Mouse (Mus musculus): ENCODE data around the gene Vmn1r118. TPM values are rescaled to one million over a fixed set of nuclear protein-coding genes. Genes with fewer than 3 reads are reported as not detected.
"Not testable (repeated sequence)": the region's sequence is repeated elsewhere in the genome, so short reads cannot be mapped to it uniquely, and the experiment has no call there.

Gene Vmn1r118
- polyA plus RNA-seq (2012; rRNA removed): not detected in 2 replicates
- polyA plus RNA-seq (2014; fragmentation: Nextera tagmentation; extraction: Ambion mirVana): not detected in 2 replicates

DNA sequence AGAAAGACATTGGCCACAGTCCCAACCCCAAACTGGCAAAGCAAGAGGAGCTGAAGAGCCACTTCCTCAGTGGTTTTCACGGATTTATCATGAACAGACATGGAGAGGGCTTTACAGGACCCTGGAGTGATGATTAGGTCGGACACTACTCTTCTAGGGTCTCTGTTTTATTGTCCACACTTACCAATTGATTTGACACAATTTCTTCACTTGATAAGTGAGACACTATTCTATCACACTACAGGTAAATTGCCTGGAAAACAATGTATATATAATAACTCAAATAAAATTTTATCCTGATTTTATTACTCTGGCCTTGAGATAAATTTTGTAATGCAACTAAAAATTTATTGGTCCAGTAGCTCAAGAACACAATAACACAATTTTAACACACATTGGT, at the start of gene Vmn1r118:
Gene Vmn1r118 (minus strand): TSS at position 101 of the 400 bp plus-strand sequence.
- not testable (repeated sequence) for H3K4me1 ChIP-seq (ENCODE audit: control insufficient read depth, insufficient read depth, low read length); H3K27ac ChIP-seq (replicated peaks; ENCODE audit: low read depth, low read length); ATAC-seq (ENCODE audit: low FRiP score, low read depth); H3K27me3 ChIP-seq (ENCODE audit: control insufficient read depth, insufficient read depth, low read length); H3K36me3 ChIP-seq (ENCODE audit: control insufficient read depth, insufficient read depth, low read length); H3K9ac ChIP-seq (ENCODE audit: low read depth, low read length, severe bottlenecking); DNase-seq (ENCODE audit: low spot score); H3K4me3 ChIP-seq (replicated peaks; ENCODE audit: low read length); H3K4me2 ChIP-seq (replicated peaks; ENCODE audit: low read depth, low read length, severe bottlenecking); H3K9me3 ChIP-seq (ENCODE audit: control insufficient read depth, low read length)
- WGBS: no CpG with 5 or more reads among the region's 2 CpGs

DNA sequence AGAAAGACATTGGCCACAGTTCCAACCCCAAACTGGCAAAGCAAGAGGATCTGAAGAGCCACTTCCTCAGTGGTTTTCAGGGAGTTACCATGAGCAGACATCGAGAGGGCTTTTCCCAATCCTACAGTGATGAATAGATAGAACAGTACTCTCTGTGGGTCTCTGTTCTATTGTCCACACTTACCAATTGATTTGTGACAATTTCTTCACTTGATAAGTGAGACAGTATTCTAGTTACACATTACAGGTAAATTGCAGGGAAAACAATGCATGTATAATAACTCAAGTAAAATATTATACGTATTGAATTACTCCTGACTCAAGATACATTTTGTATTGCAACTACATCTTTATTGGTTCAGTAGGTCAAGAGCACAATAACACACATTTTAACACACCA, 28.1 kb downstream of the Vmn1r118 start, which contains the start of gene Vmn1r117:
Gene Vmn1r117 (minus strand): TSS at position 101 of the 400 bp plus-strand sequence.
- not testable (repeated sequence) for H3K9me3 ChIP-seq (ENCODE audit: control insufficient read depth, low read length); H3K4me2 ChIP-seq (replicated peaks; ENCODE audit: low read depth, low read length, severe bottlenecking); H3K9ac ChIP-seq (ENCODE audit: low read depth, low read length, severe bottlenecking); H3K36me3 ChIP-seq (ENCODE audit: control insufficient read depth, insufficient read depth, low read length); H3K27me3 ChIP-seq (ENCODE audit: control insufficient read depth, insufficient read depth, low read length); DNase-seq (ENCODE audit: low spot score); ATAC-seq (ENCODE audit: low FRiP score, low read depth); H3K4me3 ChIP-seq (replicated peaks; ENCODE audit: low read length); H3K27ac ChIP-seq (replicated peaks; ENCODE audit: low read depth, low read length); H3K4me1 ChIP-seq (ENCODE audit: control insufficient read depth, insufficient read depth, low read length)
- no CpG with 5 or more reads among the region's 2 CpGs for WGBS

DNA sequence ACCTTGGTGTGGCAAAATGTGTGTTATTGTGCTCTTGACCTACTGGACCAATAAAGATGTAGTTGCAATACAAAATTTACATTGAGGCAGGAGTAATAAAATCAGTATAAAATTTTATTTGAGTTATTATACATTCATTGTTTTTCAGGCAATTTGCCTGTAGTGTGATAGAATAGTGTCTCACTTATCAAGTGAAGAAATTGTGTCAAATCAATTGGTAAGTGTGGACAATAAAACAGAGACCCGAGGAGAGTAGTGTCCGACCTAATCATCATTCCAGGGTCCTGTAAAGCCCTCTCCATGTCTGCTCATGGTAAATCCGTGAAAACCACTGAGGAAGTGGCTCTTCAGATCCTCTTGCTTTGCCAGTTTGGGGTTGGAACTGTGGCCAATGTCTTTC, 40.2 kb downstream of the Vmn1r118 start, which contains the start of gene Vmn1r116:
Gene Vmn1r116 (plus strand): TSS at position 301 of the 400 bp plus-strand sequence.
- H3K27ac ChIP-seq (replicated peaks; ENCODE audit: low read depth, low read length); H3K9me3 ChIP-seq (ENCODE audit: control insufficient read depth, low read length); H3K27me3 ChIP-seq (ENCODE audit: control insufficient read depth, insufficient read depth, low read length); ATAC-seq (ENCODE audit: low FRiP score, low read depth); H3K4me2 ChIP-seq (replicated peaks; ENCODE audit: low read depth, low read length, severe bottlenecking); H3K9ac ChIP-seq (ENCODE audit: low read depth, low read length, severe bottlenecking); H3K4me3 ChIP-seq (replicated peaks; ENCODE audit: low read length); H3K36me3 ChIP-seq (ENCODE audit: control insufficient read depth, insufficient read depth, low read length); H3K4me1 ChIP-seq (ENCODE audit: control insufficient read depth, insufficient read depth, low read length); DNase-seq (ENCODE audit: low spot score): not testable (repeated sequence)
- WGBS: 76% methylated on average over 3 of the region's 3 CpGs

Other genes starting within 250 kb of the Vmn1r118 start
- gene Vmn1r107, start 243.4 kb downstream of the Vmn1r118 start, polyA plus RNA-seq (2012; rRNA removed): not detected in 2 replicates
- gene Vmn1r107, start 243.4 kb downstream of the Vmn1r118 start, polyA plus RNA-seq (2014; fragmentation: Nextera tagmentation; extraction: Ambion mirVana): not detected in 2 replicates
- gene Vmn1r111, start 209.1 kb downstream of the Vmn1r118 start, polyA plus RNA-seq (2012; rRNA removed): not detected in 2 replicates
- not detected in 2 replicates for gene Vmn1r111, start 209.1 kb downstream of the Vmn1r118 start, polyA plus RNA-seq (2014; fragmentation: Nextera tagmentation; extraction: Ambion mirVana)
- gene Gm10668, start 181.7 kb downstream of the Vmn1r118 start, polyA plus RNA-seq (2012; rRNA removed): not detected in 2 replicates
- gene Gm10668, start 181.7 kb downstream of the Vmn1r118 start, polyA plus RNA-seq (2014; fragmentation: Nextera tagmentation; extraction: Ambion mirVana): not detected in 2 replicates
- gene Vmn1r112, start 141.2 kb downstream of the Vmn1r118 start, polyA plus RNA-seq (2012; rRNA removed): not detected in 2 replicates
- not detected in 2 replicates for gene Vmn1r112, start 141.2 kb downstream of the Vmn1r118 start, polyA plus RNA-seq (2014; fragmentation: Nextera tagmentation; extraction: Ambion mirVana)
- gene Vmn1r113, start 125.1 kb downstream of the Vmn1r118 start, polyA plus RNA-seq (2012; rRNA removed): not detected in 2 replicates
- not detected in 2 replicates for gene Vmn1r113, start 125.1 kb downstream of the Vmn1r118 start, polyA plus RNA-seq (2014; fragmentation: Nextera tagmentation; extraction: Ambion mirVana)
- not detected in 2 replicates for gene Vmn1r114, start 100.2 kb downstream of the Vmn1r118 start, polyA plus RNA-seq (2012; rRNA removed)
- gene Vmn1r114, start 100.2 kb downstream of the Vmn1r118 start, polyA plus RNA-seq (2014; fragmentation: Nextera tagmentation; extraction: Ambion mirVana): not detected in 2 replicates
- not detected in 2 replicates for gene Vmn1r115, start 67.4 kb downstream of the Vmn1r118 start, polyA plus RNA-seq (2012; rRNA removed)
- gene Vmn1r115, start 67.4 kb downstream of the Vmn1r118 start, polyA plus RNA-seq (2014; fragmentation: Nextera tagmentation; extraction: Ambion mirVana): not detected in 2 replicates
- not detected in 2 replicates for gene Vmn1r116, start 40.1 kb downstream of the Vmn1r118 start, polyA plus RNA-seq (2012; rRNA removed)
- not detected in 2 replicates for gene Vmn1r116, start 40.1 kb downstream of the Vmn1r118 start, polyA plus RNA-seq (2014; fragmentation: Nextera tagmentation; extraction: Ambion mirVana)
- not detected in 2 replicates for gene Vmn1r117, start 28.2 kb downstream of the Vmn1r118 start, polyA plus RNA-seq (2012; rRNA removed)
- gene Vmn1r117, start 28.2 kb downstream of the Vmn1r118 start, polyA plus RNA-seq (2014; fragmentation: Nextera tagmentation; extraction: Ambion mirVana): not detected in 2 replicates
- not detected in 2 replicates for gene Vmn1r119, start 100.1 kb upstream of the Vmn1r118 start, polyA plus RNA-seq (2012; rRNA removed)
- not detected in 2 replicates for gene Vmn1r119, start 100.1 kb upstream of the Vmn1r118 start, polyA plus RNA-seq (2014; fragmentation: Nextera tagmentation; extraction: Ambion mirVana)
- gene Vmn1r120, start 141.4 kb upstream of the Vmn1r118 start, polyA plus RNA-seq (2012; rRNA removed): not detected in 2 replicates
- gene Vmn1r120, start 141.4 kb upstream of the Vmn1r118 start, polyA plus RNA-seq (2014; fragmentation: Nextera tagmentation; extraction: Ambion mirVana): not detected in 2 replicates
- not detected in 2 replicates for gene Vmn1r121, start 186.2 kb upstream of the Vmn1r118 start, polyA plus RNA-seq (2012; rRNA removed)
- gene Vmn1r121, start 186.2 kb upstream of the Vmn1r118 start, polyA plus RNA-seq (2014; fragmentation: Nextera tagmentation; extraction: Ambion mirVana): not detected in 2 replicates
- gene Vmn1r122, start 221.8 kb upstream of the Vmn1r118 start, polyA plus RNA-seq (2012; rRNA removed): not detected in 2 replicates
- not detected in 2 replicates for gene Vmn1r122, start 221.8 kb upstream of the Vmn1r118 start, polyA plus RNA-seq (2014; fragmentation: Nextera tagmentation; extraction: Ambion mirVana)
- not detected in 2 replicates for gene Vmn1r123, start 249.8 kb upstream of the Vmn1r118 start, polyA plus RNA-seq (2012; rRNA removed)
- not detected in 2 replicates for gene Vmn1r123, start 249.8 kb upstream of the Vmn1r118 start, polyA plus RNA-seq (2014; fragmentation: Nextera tagmentation; extraction: Ambion mirVana)

All from limb, embryonic 14.5 days (tissue).